Comparison of ENCODE assay signal across 10 mouse cellular contexts in genomic region chr6:55677326-55677725, GRCm38 (mm10). TPM values are rescaled to one million over a fixed set of nuclear protein-coding genes. Genes with fewer than 3 reads are reported as not detected.
DNase-seq lines count a peak whose midpoint lies in the region; ATAC-seq and TF ChIP-seq lines count a peak whose summit lies in the region.
"Had no signal": no experiment of that assay in that cellular context is flagged by ENCODE, and none has a peak within 500 bp of the region (broad histone marks: within the 10 kb centered on the region; RNA-seq: fewer than 3 reads in every experiment).

No protein-coding gene starts in this region.

- peak overlapping the region; percentile 54 for H3K4me2 ChIP-seq in heart, embryonic 16.5 days (ENCODE audit: low read depth, low read length)
- peak overlapping the region; percentile 80 for H3K4me2 ChIP-seq in forebrain, embryonic 14.5 days (ENCODE audit: low read length)
- H3K4me2 ChIP-seq in limb, embryonic 15.5 days = peak overlapping the region; percentile 56

- no peak for ATAC-seq in heart, embryonic 16.5 days (replicated peaks; ENCODE audit: extremely low read depth, insufficient read depth, low FRiP score)
- ATAC-seq in forebrain, embryonic 14.5 days = no peak
- no peak for ATAC-seq in limb, embryonic 15.5 days (ENCODE audit: insufficient number of reproducible peaks, low FRiP score, low TSS enrichment, low read depth)

- no peak for DNase-seq in heart, adult 2 months
- peak; percentile 11 for DNase-seq in Muller cell, postnatal 12 days (ENCODE audit: inconsistent ontology term)
- DNase-seq in forebrain, embryonic 14.5 days (ENCODE audit: low spot score) = peak; percentile 72
- no peak for DNase-seq in B cell, adult 2 months
- DNase-seq in embryo, embryonic 10 days (ENCODE audit: low spot score) = no peak
- no peak for DNase-seq in urinary bladder, postnatal 14 days (ENCODE audit: low spot score)
- DNase-seq: adrenal gland, postnatal 14 days had no signal

- H3K4me3 ChIP-seq in heart, embryonic 16.5 days (ENCODE audit: low read length) = peak overlapping the region; percentile 34
- H3K4me3 ChIP-seq in heart, adult 2 months = no peak overlapping the region
- peak overlapping the region; percentile 35 for H3K4me3 ChIP-seq in forebrain, embryonic 14.5 days (ENCODE audit: low read depth, low read length)
- H3K4me3 ChIP-seq in limb, embryonic 15.5 days = peak overlapping the region; percentile 28
- H3K4me3 ChIP-seq: myocyte had no signal

- intact Hi-C loops in heart, adult 2 months (cut with DNase I) = loop anchor here (10.0 kb wide), 1 partner anchor 63 kb away; no protein-coding TSS in a partner anchor

- peaks cover 40% of the 10 kb centered on the region for H3K27me3 ChIP-seq in heart, embryonic 16.5 days (ENCODE audit: control insufficient read depth, insufficient read depth, low read length)
- H3K27me3 ChIP-seq in heart, adult 2 months (ENCODE audit: control insufficient read depth, insufficient read depth, low read length) = no peaks in the 10 kb centered on the region; the same call in 1 of the 2 replicates
- H3K27me3 ChIP-seq in forebrain, embryonic 14.5 days (replicated peaks; ENCODE audit: control insufficient read depth, insufficient read depth, low read length) = no peaks in the 10 kb centered on the region
- peaks cover 15% of the 10 kb centered on the region for H3K27me3 ChIP-seq in limb, embryonic 15.5 days

- H3K36me3 ChIP-seq in heart, embryonic 16.5 days (ENCODE audit: control insufficient read depth, insufficient read depth) = no peaks in the 10 kb centered on the region
- H3K36me3 ChIP-seq in heart, adult 2 months (ENCODE audit: control insufficient read depth, insufficient read depth, low read length) = no peaks in the 10 kb centered on the region
- no peaks in the 10 kb centered on the region for H3K36me3 ChIP-seq in forebrain, embryonic 14.5 days (ENCODE audit: control insufficient read depth, insufficient read depth, low read length)
- no peaks in the 10 kb centered on the region for H3K36me3 ChIP-seq in limb, embryonic 15.5 days

- no peak for TF ChIP-seq POLR2A in heart, adult 2 months (IDR thresholded peaks at IDR 0.05; ENCODE audit: insufficient read depth, low read depth, low read length)

- no peak for TF ChIP-seq EP300 in heart, adult 2 months (IDR thresholded peaks at IDR 0.05; ENCODE audit: insufficient read depth, low read depth, low read length)

- WGBS in heart, embryonic 16.5 days = 26% methylated on average over 8 of the region's 8 CpGs
- WGBS in heart, adult 2 months = 15% methylated on average over 8 of the region's 8 CpGs
- WGBS in forebrain, embryonic 14.5 days = 3% methylated on average over 8 of the region's 8 CpGs
- WGBS in limb, embryonic 15.5 days = 13% methylated on average over 8 of the region's 8 CpGs

- H3K4me1 ChIP-seq in heart, embryonic 16.5 days (ENCODE audit: control insufficient read depth, insufficient read depth, low read length) = peaks cover 6% of the 10 kb centered on the region; the same call in 1 of the 2 replicates
- H3K4me1 ChIP-seq in heart, adult 2 months (ENCODE audit: control insufficient read depth, insufficient read depth, low read length) = no peaks in the 10 kb centered on the region; the same call in 1 of the 2 replicates
- peaks cover 10% of the 10 kb centered on the region; the same call in 1 of the 2 replicates for H3K4me1 ChIP-seq in forebrain, embryonic 14.5 days (ENCODE audit: control insufficient read depth, insufficient read depth, low read length)
- peaks cover 9% of the 10 kb centered on the region for H3K4me1 ChIP-seq in limb, embryonic 15.5 days

- H3K9ac ChIP-seq in heart, embryonic 16.5 days (ENCODE audit: low read length) = no peak overlapping the region
- H3K9ac ChIP-seq in heart, adult 2 months (ENCODE audit: low read depth, low read length) = no peak overlapping the region
- peak overlapping the region; percentile 74 for H3K9ac ChIP-seq in forebrain, embryonic 14.5 days (ENCODE audit: low read length)
- H3K9ac ChIP-seq in limb, embryonic 15.5 days = no peak overlapping the region

- no peak for TF ChIP-seq CTCF in heart, adult 2 months (IDR thresholded peaks at IDR 0.05)

- no peaks in the 10 kb centered on the region for H3K9me3 ChIP-seq in heart, embryonic 16.5 days (replicated peaks; ENCODE audit: control insufficient read depth, low read length)
- H3K9me3 ChIP-seq in forebrain, embryonic 14.5 days (replicated peaks; ENCODE audit: control insufficient read depth, low read length) = no peaks in the 10 kb centered on the region
- no peaks in the 10 kb centered on the region for H3K9me3 ChIP-seq in limb, embryonic 15.5 days

- no peaks in the 10 kb centered on the region for H3K79me2 ChIP-seq in heart, adult 2 months (replicated peaks; ENCODE audit: control insufficient read depth, insufficient read depth, low read length)

- H3K27ac ChIP-seq in heart, embryonic 16.5 days (ENCODE audit: low read length) = no peak overlapping the region
- no peak overlapping the region for H3K27ac ChIP-seq in heart, adult 2 months
- H3K27ac ChIP-seq in forebrain, embryonic 14.5 days (ENCODE audit: low read depth, low read length) = peak overlapping the region; percentile 95
- no peak overlapping the region for H3K27ac ChIP-seq in limb, embryonic 15.5 days

RNA-seq across cellular contexts. Expression of gene Neurod6, which starts 3.7 kb away (rescaled TPM):
- polyA plus RNA-seq in heart, embryonic 16.5 days (2015; fragmentation: Nextera tagmentation; extraction: Ambion mirVana) = not detected in 2 replicates
- total RNA-seq in heart, adult 2 months (2021) = not detected
- polyA plus RNA-seq in heart, adult 2 months (2012; rRNA removed) = not detected in 2 replicates
- 448 and 466 TPM in 2 replicates for polyA plus RNA-seq in forebrain, embryonic 14.5 days (2014; fragmentation: Nextera tagmentation; extraction: Ambion mirVana)
- polyA plus RNA-seq in limb, embryonic 15.5 days (2015; fragmentation: Nextera tagmentation; extraction: Ambion mirVana) = not detected in 2 replicates
- total RNA-seq: adrenal gland, postnatal 14 days had no signal
- polyA plus RNA-seq: myocyte had no signal

Comparison
In these comparisons a context has a peak if more than half of its experiments do, and no peak if none do; other contexts are left out.
1. DNase-seq: peak in Muller cell, postnatal 12 days (single experiment) and forebrain, embryonic 14.5 days (single experiment); none in heart, adult 2 months (0 of 2), B cell, adult 2 months (0 of 2), embryo, embryonic 10 days (single experiment) and urinary bladder, postnatal 14 days (single experiment).
2. RNA of gene Neurod6, which starts 3.7 kb away (polyA plus RNA-seq): 448 to 466 TPM in forebrain, embryonic 14.5 days; not detected in limb, embryonic 15.5 days, not detected in heart, embryonic 16.5 days and not detected in heart, adult 2 months; every median in the first group is over 100 times any median in the second.
3. Peak in every context shown above with its lines, with median percentiles within 50 percentile points of each other: H3K4me2 ChIP-seq.